Mouse (Mus musculus): ENCODE data around the gene Prkar2b. TPM values are rescaled to one million over a fixed set of nuclear protein-coding genes. Genes with fewer than 3 reads are reported as not detected.

Gene Prkar2b
- 36.0 and 48.3 TPM in 2 replicates for polyA plus RNA-seq (2012; ENCODE audit: low replicate concordance)

DNA sequence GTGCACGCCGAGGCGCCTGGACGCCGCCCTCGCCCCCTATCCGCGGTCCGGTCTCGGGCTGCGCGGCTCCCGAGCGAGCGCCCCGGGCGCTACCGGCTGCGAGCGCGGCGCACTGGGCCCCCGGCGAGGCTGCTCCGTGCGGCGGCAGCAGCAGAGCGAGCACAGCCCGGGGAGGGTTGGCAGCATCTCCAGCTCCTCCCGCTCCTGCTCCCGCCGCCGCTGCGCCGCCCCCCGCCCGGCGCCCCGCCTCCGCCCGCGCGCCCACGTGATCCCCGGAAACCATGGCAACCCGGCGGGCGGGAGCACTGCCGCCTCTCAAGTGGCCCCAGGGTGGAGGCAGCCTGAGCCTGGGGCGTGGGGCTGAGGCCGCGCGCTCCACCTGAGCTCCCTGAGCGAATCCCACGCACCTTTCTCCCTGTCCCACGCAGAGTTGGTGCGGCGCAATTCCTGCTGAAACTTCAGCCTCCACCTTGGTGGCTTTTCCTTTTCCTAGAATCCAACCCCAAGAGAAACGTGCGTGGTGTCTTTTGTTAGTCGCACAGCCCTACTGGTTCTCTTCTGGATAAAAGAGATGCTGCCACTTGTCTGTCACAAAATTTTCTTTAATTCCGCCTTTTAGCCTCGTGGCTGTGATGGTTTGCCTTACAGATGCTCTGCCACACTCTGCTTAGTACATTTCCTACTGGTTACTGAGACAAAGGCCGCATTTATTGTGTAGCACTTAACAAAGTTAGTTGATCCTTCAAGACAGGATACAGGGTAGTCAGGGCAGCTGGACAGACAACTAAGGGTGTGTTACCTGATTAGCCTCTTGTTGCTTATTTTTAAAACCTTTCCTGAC lies at the start of gene Prkar2b:
Gene Prkar2b (minus strand): TSS at position 207 of the 841 bp plus-strand sequence.

DNA sequence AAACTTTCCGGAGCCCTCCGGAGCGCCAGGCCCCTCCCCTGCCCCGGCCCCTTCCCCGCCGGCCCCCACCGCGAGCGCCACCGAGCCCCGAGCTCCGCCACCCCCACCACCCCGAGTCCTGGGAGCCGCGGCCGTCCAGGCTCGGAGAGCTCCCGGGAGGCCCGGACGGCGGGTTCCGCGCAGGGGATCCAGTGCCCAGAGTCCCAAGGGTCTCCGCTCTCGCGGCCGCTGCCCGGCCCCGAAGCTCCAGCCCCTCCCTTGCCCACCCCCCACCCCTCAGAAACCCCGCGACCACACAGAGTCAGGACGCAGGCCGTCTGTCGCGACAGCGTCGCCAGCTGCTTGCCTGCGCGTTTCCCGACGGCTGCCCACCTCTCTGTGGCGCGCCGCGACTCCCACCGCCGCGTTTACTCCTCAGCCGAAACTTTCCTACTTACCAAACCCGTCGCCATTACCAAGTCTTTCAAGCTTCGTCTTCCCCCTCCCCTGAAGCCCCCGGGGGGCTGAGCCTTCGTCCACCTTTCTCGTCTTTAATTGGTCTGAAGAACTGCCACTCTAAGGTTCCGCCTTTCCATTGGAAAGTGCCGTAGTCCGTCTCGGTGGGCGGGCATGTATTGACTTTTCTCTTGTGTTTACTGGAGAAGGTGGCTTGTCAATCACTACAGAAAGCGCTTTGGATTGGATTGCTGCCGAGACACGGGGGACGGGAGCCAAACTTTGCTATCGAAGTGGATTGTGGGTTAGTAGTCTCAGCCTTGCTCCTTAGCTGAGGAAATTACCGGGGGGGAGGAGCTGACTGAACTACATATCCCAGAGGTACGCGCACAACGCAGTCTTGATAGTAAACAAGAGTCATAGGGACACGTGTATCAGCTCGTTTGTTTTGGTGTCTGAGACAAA lies 111.1 kb downstream of the Prkar2b start, which contains the start of gene Hbp1:
Gene Hbp1 (minus strand): TSS at position 777 of the 900 bp plus-strand sequence.

Other genes with a start within 250 kb of the Prkar2b start
- 1.5 and 2.3 TPM in 2 replicates for gene Hbp1, start 110.8 kb downstream of the Prkar2b start, polyA plus RNA-seq (2012; ENCODE audit: low replicate concordance)
- gene Pik3cg, start 147.4 kb upstream of the Prkar2b start, polyA plus RNA-seq (2012; ENCODE audit: low replicate concordance): 0.81 and 2.4 TPM in 2 replicates

Data from leukemia stem cell, adult 10-12 weeks (primary cell).